Mouse (Mus musculus): ENCODE measurements at regions not wholly inside any gene's neighbourhood (a gene's known extent, or its start where the extent isn't known, plus 50 kb on each side); places are given as distances from the start of the nearest gene placed in this dataset.

GRCm38 (mm10) chr14:72865531-72865930, 155.7 kb upstream of the Fndc3a start:
- TF ChIP-seq CTCF (IDR thresholded peaks at IDR 0.05; ENCODE audit: borderline replicate concordance, control insufficient read depth, extremely low read depth, insufficient read depth, low read length, poor library complexity) (no peak), POLR2A (IDR thresholded peaks at IDR 0.05; ENCODE audit: control insufficient read depth, extremely low read depth, insufficient read depth, low read length, poor library complexity) (no peak)
